Mouse (Mus musculus): ENCODE data around the gene Aars2. TPM values are rescaled to one million over a fixed set of nuclear protein-coding genes. Genes with fewer than 3 reads are reported as not detected.
A peak's percentile ranks its signal among the peaks of the same experiment; 100 is the strongest.

Gene Aars2
- polyA plus RNA-seq (2016; fragmentation: Nextera tagmentation; extraction: Ambion mirVana), result 24.2 and 24.9 TPM in 2 replicates

DNA sequence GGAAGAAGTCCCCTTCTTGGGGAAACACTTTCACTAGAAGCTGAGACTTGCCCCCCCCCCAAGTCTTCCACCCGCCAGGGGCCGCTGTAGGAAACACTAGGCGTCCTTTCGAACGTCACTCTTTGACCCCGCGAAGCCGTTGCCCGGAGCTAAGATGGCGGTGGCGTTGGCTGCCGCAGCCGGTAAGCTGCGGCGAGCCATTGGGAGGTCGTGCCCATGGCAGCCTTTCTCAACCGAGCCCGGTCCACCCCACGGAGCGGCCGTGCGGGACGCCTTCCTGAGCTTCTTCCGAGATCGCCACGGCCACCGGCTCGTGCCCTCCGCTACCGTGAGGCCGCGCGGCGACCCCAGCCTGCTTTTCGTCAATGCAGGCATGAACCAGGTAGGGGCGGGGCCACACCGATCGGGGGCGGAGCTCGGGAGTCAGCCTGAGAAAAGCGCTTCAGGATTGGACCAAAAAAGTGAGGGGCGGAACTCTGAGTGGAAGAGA is at the start of gene Aars2:
Gene Aars2, plus strand, starts transcription at position 142 of the 490 bp plus-strand sequence.
- under 1% methylated on average over 42 of the region's 42 CpGs for WGBS
- Histone ChIP-seq H3K36me3 (peaks cover 24% of the 10 kb centered on the region), H3K4me2 (replicated peaks) (peak within 1 kb of the TSS; percentile 49), H3K9ac (replicated peaks) (peak within 1 kb of the TSS; percentile 65), H3K27me3 (0 out of 2 replicates have a peak, but pooled peaks cover 5% of the 10 kb centered on the region), H3K4me1 (peaks cover 9% of the 10 kb centered on the region), H3K27ac (replicated peaks) (peak within 1 kb of the TSS; percentile 83), H3K4me3 (peak within 1 kb of the TSS; percentile 83), H3K9me3 (no peaks in the 10 kb centered on the region)
- peak; percentile 94 for ATAC-seq (ENCODE audit: low FRiP score, low read depth)

DNA sequence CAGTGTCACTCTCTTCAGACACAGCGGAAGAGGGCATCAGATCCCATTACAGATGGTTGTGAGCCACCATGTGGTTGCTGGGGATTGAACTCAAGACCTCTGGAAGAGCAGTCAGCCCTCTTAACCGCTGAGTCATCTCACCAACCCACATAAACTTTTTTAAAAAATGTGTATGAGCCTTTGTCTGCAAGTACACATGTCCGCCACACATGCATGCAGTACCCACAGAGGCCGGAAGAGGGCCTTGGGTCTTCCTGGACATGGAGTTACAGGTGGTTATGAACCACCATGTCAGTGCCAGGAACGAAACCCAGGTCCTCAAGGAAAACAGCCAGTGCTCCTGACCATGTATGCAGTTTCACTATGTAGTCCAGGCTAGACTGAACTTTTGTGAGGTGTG is 49.2 kb upstream of the Aars2 start:
- Histone ChIP-seq H3K9ac (replicated peaks) (no peak overlapping the region), H3K9me3 (no peaks in the 10 kb centered on the region), H3K27me3 (no peaks in the 10 kb centered on the region), H3K4me3 (no peak overlapping the region), H3K36me3 (no peaks in the 10 kb centered on the region), H3K27ac (replicated peaks) (no peak overlapping the region), H3K4me2 (replicated peaks) (no peak overlapping the region), H3K4me1 (peaks cover 12% of the 10 kb centered on the region)
- WGBS, result 92% methylated on average over 5 of the region's 5 CpGs
- no peak for ATAC-seq (ENCODE audit: low FRiP score, low read depth)

DNA sequence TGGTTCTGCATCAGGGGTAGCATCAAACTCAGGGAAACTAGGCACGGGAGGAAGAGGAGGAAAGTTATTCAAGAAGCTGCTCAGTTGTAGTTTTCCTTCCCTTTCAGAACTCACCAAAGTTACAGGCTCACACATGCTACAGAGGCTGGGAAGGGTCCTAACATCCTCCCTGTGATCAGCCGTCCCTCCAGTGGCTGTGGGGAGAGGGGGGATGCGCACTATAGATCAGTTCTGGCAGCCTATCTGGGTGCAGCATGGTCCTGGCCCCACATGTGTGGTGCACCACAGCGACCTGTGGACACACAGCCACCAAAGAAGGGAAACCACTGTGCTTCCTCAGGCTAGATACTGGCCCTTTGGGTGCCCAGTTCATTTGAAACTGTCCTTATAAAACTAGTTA is 48.1 kb upstream of the Aars2 start:
- Histone ChIP-seq H3K4me1 (peaks cover 12% of the 10 kb centered on the region), H3K27ac (replicated peaks) (no peak overlapping the region), H3K27me3 (no peaks in the 10 kb centered on the region), H3K4me3 (no peak overlapping the region), H3K9ac (replicated peaks) (no peak overlapping the region), H3K9me3 (no peaks in the 10 kb centered on the region), H3K4me2 (replicated peaks) (no peak overlapping the region), H3K36me3 (no peaks in the 10 kb centered on the region)
- no peak for ATAC-seq (ENCODE audit: low FRiP score, low read depth)
- 92% methylated on average over 4 of the region's 4 CpGs for WGBS

DNA sequence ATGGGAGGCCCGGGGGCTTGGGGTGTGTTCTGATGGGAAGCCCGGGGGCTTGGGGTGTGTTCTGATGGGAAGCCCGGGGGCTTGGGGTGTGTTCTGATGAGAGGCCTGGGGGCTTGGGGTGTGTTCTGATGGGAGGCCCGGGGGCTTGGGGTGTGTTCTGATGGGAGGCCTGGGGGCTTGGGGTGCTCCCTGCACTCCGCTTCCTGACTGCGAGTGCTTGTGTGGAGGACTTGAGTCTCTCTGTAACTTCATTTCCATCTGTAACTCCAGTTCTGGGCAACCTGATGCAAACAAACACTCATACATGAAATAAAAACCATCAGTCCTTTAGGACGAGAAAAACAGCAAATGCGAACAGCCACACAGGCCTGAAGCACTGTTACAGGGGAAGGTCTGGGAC is 47.6 kb upstream of the Aars2 start:
- no peak overlapping the region for H3K9ac ChIP-seq (replicated peaks)
- no peak overlapping the region for H3K4me2 ChIP-seq (replicated peaks)
- WGBS, result 89% methylated on average over 8 of the region's 8 CpGs
- H3K27ac ChIP-seq (replicated peaks), result no peak overlapping the region
- no peaks in the 10 kb centered on the region for H3K9me3 ChIP-seq
- no peaks in the 10 kb centered on the region for H3K36me3 ChIP-seq
- no peak overlapping the region for H3K4me3 ChIP-seq
- H3K4me1 ChIP-seq, result peaks cover 12% of the 10 kb centered on the region
- no peak for ATAC-seq (ENCODE audit: low FRiP score, low read depth)
- no peaks in the 10 kb centered on the region for H3K27me3 ChIP-seq

DNA sequence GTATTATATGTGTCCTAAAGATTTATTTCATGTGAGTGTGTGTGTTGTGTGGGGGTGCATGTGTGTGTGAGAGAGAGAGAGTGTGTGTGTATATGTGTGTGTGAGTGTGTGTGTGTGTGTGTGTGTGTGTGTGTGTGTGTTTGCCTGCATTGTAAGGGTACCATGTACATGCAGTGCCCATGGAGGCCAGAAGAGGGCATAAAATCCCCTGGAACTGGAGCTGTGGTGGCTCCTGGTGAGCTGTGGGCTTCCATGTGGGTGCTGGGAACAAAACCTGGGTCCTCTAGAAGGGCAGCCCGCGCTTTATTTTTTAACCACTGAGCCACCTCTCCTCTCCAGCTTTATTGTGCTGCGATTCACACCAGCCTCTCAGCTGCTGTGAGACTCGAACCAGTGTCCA is 44.1 kb upstream of the Aars2 start:
- H3K27ac ChIP-seq (replicated peaks), result no peak overlapping the region
- no peaks in the 10 kb centered on the region; the same call in 1 of the 2 replicates for H3K9me3 ChIP-seq
- H3K4me3 ChIP-seq, result no peak overlapping the region
- WGBS, result 96% methylated on average over 4 of the region's 4 CpGs
- no peaks in the 10 kb centered on the region for H3K27me3 ChIP-seq
- no peak overlapping the region for H3K9ac ChIP-seq (replicated peaks)
- no peaks in the 10 kb centered on the region for H3K36me3 ChIP-seq
- H3K4me1 ChIP-seq, result no peaks in the 10 kb centered on the region; the same call in 1 of the 2 replicates
- ATAC-seq (ENCODE audit: low FRiP score, low read depth), result no peak
- no peak overlapping the region for H3K4me2 ChIP-seq (replicated peaks)

DNA sequence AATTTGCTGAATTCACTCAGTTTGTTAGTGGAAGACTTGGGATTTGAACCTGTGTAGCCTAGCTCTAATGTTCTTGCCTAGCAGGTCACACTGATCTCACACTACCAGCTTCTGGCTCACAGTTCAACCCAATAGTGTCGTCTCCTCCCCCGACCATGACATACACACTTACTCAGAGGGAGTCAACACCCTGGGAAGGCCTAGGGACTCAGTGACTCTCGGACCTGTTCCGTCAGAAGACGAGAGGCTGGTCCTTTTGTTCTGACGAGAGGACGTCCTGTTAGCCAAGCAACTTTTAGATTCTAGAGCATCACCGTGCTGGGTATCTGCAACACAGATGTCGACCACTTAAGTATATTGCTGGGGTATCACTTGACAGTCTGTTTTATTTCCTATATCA is 42.4 kb upstream of the Aars2 start:
- Histone ChIP-seq H3K27ac (replicated peaks) (no peak overlapping the region), H3K36me3 (no peaks in the 10 kb centered on the region), H3K4me3 (no peak overlapping the region), H3K27me3 (no peaks in the 10 kb centered on the region), H3K4me1 (no peaks in the 10 kb centered on the region), H3K4me2 (replicated peaks) (no peak overlapping the region), H3K9me3 (no peaks in the 10 kb centered on the region; the same call in 1 of the 2 replicates), H3K9ac (replicated peaks) (no peak overlapping the region)
- ATAC-seq (ENCODE audit: low FRiP score, low read depth), result no peak
- WGBS, result 92% methylated on average over 9 of the region's 9 CpGs

DNA sequence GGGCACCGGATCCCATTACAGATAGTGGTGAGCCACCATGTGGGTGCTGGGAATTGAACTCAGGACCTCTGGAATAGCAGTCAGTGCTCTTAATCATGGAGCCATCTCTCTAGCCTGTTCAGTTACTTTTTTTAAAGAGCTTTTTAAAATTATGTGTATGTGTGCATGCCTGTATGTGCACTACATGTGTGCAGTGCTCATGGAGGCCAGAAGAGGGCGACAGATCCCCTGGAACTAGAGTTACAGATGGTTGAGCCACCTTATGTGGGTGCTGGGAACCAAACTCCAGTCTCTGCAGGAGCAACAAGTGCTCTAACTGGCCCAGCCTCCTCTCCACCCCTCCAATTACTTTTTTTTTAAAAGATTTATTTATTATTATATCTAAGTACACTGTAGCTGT is 39.9 kb upstream of the Aars2 start:
- no peaks in the 10 kb centered on the region for H3K36me3 ChIP-seq
- no peak overlapping the region for H3K9ac ChIP-seq (replicated peaks)
- ATAC-seq (ENCODE audit: low FRiP score, low read depth), result no peak
- H3K4me3 ChIP-seq, result no peak overlapping the region
- H3K4me2 ChIP-seq (replicated peaks), result no peak overlapping the region
- no peaks in the 10 kb centered on the region for H3K27me3 ChIP-seq
- H3K27ac ChIP-seq (replicated peaks), result no peak overlapping the region
- no peaks in the 10 kb centered on the region; the same call in 1 of the 2 replicates for H3K9me3 ChIP-seq
- 61% methylated on average over 2 of the region's 2 CpGs for WGBS
- no peaks in the 10 kb centered on the region for H3K4me1 ChIP-seq

DNA sequence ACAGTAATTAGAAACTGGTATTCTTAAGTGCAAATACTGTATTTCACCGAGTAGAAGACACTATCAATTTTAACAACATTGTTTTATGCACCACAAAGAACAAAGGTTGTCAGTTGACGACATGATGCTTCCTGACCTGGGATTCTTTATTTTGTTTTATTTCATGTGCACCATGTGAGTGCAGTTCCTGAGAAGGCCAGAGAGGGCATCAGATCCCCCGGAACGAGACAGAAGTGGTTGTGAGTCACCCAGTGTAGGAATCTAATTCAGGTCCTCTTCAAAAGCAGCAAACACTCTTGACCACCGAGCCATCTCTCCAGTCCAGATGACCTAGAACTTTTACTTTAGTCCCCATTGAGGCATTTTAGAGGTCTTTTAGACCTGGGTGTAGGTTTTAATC is 38.3 kb upstream of the Aars2 start:
- H3K27ac ChIP-seq (replicated peaks), result no peak overlapping the region
- WGBS, result 86% methylated on average over 5 of the region's 5 CpGs

DNA sequence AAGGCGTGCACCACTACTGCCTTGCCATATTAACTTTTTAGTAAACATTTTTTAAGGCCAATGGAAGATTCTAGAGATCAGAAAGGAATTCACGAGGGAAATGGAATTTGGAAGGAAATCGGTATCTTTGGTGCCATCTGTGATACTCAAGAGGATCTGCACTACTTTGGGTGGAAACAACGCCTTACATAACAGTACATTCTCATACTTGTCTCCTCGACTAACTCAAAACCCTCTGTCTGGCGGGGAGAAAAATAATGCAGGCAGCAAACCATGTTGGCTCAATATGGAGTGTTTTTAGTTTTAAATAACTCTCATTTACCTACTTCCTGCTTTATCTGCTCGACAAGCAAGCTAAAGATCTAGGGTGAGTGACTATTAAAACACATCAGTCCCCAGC is 35.9 kb upstream of the Aars2 start:
- 85% methylated on average over 7 of the region's 7 CpGs for WGBS

More for the DNA sequence above, 38.3 kb upstream of the Aars2 start:
- Histone ChIP-seq H3K4me2 (replicated peaks) (no peak overlapping the region), H3K4me1 (no peaks in the 10 kb centered on the region), H3K27me3 (peaks cover 5% of the 10 kb centered on the region), H3K36me3 (no peaks in the 10 kb centered on the region), H3K4me3 (no peak overlapping the region), H3K9me3 (no peaks in the 10 kb centered on the region; the same call in 1 of the 2 replicates), H3K9ac (replicated peaks) (no peak overlapping the region)
- ATAC-seq (ENCODE audit: low FRiP score, low read depth), result no peak

DNA sequence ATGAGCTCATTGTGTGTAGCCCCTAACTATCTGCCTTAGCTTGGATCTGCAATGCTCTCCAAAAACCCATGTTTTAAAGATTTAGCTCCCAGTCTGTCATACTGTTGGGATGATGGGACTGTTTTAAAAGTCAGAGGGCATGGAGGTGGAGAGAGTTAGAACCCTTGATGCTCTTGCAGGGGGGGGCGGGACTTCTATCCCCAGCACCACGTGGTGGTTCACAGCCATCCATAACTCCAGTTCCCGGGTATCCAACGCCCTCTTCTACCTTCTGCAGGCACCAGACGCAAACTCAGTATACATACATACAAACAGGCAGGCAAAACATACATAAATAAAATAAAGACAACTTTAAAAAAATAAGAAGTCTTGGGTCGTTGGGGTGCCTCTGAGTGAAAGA is 33.0 kb upstream of the Aars2 start:
- WGBS, result 79% methylated on average over 6 of the region's 6 CpGs
- Histone ChIP-seq H3K9ac (replicated peaks) (no peak overlapping the region), H3K4me3 (no peak overlapping the region), H3K36me3 (no peaks in the 10 kb centered on the region), H3K27ac (replicated peaks) (no peak overlapping the region), H3K4me1 (peaks cover 15% of the 10 kb centered on the region; the same call in 1 of the 2 replicates), H3K27me3 (peaks cover 35% of the 10 kb centered on the region), H3K9me3 (no peaks in the 10 kb centered on the region), H3K4me2 (replicated peaks) (no peak overlapping the region)
- no peak for ATAC-seq (ENCODE audit: low FRiP score, low read depth)

More for the DNA sequence above, 35.9 kb upstream of the Aars2 start:
- Histone ChIP-seq H3K27me3 (peaks cover 15% of the 10 kb centered on the region), H3K36me3 (no peaks in the 10 kb centered on the region), H3K4me3 (no peak overlapping the region), H3K9me3 (no peaks in the 10 kb centered on the region; the same call in 1 of the 2 replicates), H3K4me1 (peaks cover 9% of the 10 kb centered on the region; the same call in 1 of the 2 replicates), H3K4me2 (replicated peaks) (no peak overlapping the region), H3K27ac (replicated peaks) (no peak overlapping the region), H3K9ac (replicated peaks) (no peak overlapping the region)
- no peak for ATAC-seq (ENCODE audit: low FRiP score, low read depth)

DNA sequence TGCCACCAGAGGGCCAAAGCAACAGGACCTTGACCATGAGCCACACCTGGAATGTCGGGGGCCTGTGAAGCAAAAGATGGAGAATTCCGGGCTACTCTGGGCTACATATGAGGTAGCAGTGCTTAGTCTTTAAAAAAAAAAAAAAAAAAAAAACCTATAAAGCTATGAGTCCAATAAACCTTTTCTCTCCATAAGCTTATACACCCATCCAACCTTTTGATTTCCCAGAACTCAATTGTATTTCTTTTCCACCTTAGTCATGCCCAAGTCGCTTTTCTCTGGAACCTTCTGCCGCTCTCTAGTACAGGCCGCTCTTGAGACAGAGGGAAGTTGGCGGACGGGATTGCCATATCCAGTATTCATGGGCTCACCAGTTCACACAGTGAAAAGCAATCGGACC is 32.5 kb upstream of the Aars2 start:
- Histone ChIP-seq H3K27me3 (peaks cover 35% of the 10 kb centered on the region), H3K27ac (replicated peaks) (no peak overlapping the region), H3K36me3 (no peaks in the 10 kb centered on the region), H3K4me1 (peaks cover 16% of the 10 kb centered on the region; the same call in 1 of the 2 replicates), H3K4me2 (replicated peaks) (peak overlapping the region; percentile 67), H3K9me3 (no peaks in the 10 kb centered on the region), H3K4me3 (peak overlapping the region; percentile 45), H3K9ac (replicated peaks) (0 out of 2 replicates have a peak overlapping the region, but pooled peaks have one; percentile 50)
- peak; percentile 29; the same call in 1 of the 2 replicates for ATAC-seq (ENCODE audit: low FRiP score, low read depth)
- 67% methylated on average over 8 of the region's 8 CpGs for WGBS

DNA sequence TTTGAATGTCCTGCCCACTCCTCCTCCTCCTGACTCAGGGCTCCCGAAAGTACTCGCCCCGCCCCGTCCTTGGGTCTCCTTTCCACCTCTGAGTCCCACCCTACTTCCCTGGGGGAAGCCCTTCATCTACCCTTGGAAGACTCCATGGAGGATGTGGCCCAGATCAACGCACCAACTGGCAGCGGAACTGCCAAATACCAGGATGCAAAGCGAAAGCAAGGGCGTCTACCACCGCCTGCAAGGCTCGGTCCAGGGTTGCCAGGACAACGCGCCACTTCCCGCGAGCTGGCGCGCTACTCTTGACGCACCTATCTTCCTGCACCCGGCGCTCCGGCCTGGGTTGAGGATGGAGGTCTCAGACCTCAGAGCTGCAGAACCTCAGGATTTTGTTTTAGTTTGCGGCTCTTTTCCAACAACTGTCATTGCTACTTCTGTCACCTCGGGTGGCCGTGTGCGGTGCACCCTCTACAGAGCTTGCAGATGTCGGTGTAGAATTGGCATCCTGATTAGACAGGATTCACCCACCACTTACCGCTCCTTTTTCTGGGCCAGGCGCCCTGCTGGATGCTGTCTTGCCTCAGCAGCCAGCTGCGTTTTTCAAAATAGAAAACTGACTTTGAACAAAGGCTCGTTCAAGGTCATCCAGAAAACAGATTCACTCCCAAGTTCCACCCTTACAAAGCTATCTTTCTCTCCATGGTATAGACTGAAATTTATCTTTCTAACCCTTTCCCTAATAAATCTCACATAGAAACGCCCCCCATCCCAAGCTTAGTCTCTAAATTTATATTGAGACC is 31.8 kb upstream of the Aars2 start, which contains the start of gene Spats1:
Gene Spats1, minus strand, starts transcription at position 747 of the 797 bp plus-strand sequence.
- 8% methylated on average over 30 of the region's 30 CpGs for WGBS
- Histone ChIP-seq H3K4me1 (peaks cover 16% of the 10 kb centered on the region; the same call in 1 of the 2 replicates), H3K27me3 (peaks cover 35% of the 10 kb centered on the region), H3K9me3 (no peaks in the 10 kb centered on the region), H3K4me2 (replicated peaks) (peak within 1 kb of the TSS; percentile 67), H3K4me3 (peak within 1 kb of the TSS; percentile 45), H3K9ac (replicated peaks) (peak within 1 kb of the TSS; percentile 50), H3K36me3 (no peaks in the 10 kb centered on the region), H3K27ac (replicated peaks) (no peak within 1 kb of the TSS; the same call in 1 of the 2 replicates)
- peak; percentile 83 for ATAC-seq (ENCODE audit: low FRiP score, low read depth)
